Mouse (Mus musculus) ES-Bruce4 (cell line): Measurements from ENCODE around the gene Klb. TPM values are rescaled to one million over a fixed set of nuclear protein-coding genes. Genes with fewer than 3 reads are reported as not detected.
A peak's percentile ranks its signal among the peaks of the same experiment; 100 is the strongest.
"Not testable (repeated sequence)": the region's sequence is repeated elsewhere in the genome, so short reads cannot be mapped to it uniquely, and the experiment has no call there.

ENCODE experiments used
- H3K27ac ChIP-seq: 2 replicates; pipeline ENCODE4 v1.5.1; 2012; ENCODE audit warnings: low read length, inconsistent platforms; ENCODE audit not compliant: insufficient read depth
- H3K27me3 ChIP-seq: 2 replicates; pipeline ENCODE4 v1.6.1; 2012; ENCODE audit warnings: mild to moderate bottlenecking, low read length, inconsistent platforms; ENCODE audit not compliant: control insufficient read depth, poor library complexity, insufficient read depth, severe bottlenecking
- H3K36me3 ChIP-seq: 2 replicates; pipeline ENCODE4 v1.6.1; 2012; ENCODE audit warnings: inconsistent platforms, mild to moderate bottlenecking, low read length, moderate library complexity; ENCODE audit not compliant: control insufficient read depth, poor library complexity, insufficient read depth, severe bottlenecking
- H3K4me1 ChIP-seq: one replicate; pipeline ENCODE4 v1.8.1; 2011; ENCODE audit warnings: low read length; ENCODE audit not compliant: control insufficient read depth, insufficient read depth
- H3K4me3 ChIP-seq: 2 replicates; pipeline ENCODE4 v1.5.1; 2011; ENCODE audit warnings: low read depth, mild to moderate bottlenecking, low read length
- H3K9ac ChIP-seq: 2 replicates; pipeline ENCODE4 v1.6.1; 2012; ENCODE audit warnings: low read depth, mild to moderate bottlenecking, inconsistent platforms; ENCODE audit not compliant: poor library complexity, severe bottlenecking
- H3K9me3 ChIP-seq: replicated peaks from 2 replicates; pipeline ENCODE4 v1.6.1; 2012; ENCODE audit warnings: mild to moderate bottlenecking, low read length, inconsistent platforms; ENCODE audit not compliant: control insufficient read depth, poor library complexity, insufficient read depth, severe bottlenecking
- CTCF ChIP-seq: IDR thresholded peaks from one replicate; pipeline ENCODE4 v1.8.1; 2011; ENCODE audit warnings: low read depth, low read length
- EP300 ChIP-seq: IDR thresholded peaks from 2 replicates; pipeline ENCODE4 v1.6.1; 2011; ENCODE audit warnings: low read depth, low read length; ENCODE audit not compliant: insufficient read depth
- POLR2A ChIP-seq: IDR thresholded peaks from one replicate; pipeline ENCODE4 v1.8.1; 2011; ENCODE audit warnings: low read length; ENCODE audit not compliant: insufficient read depth
- polyA plus RNA-seq: library from polyadenylated mRNA; stranded (reverse); fragments of >200 nt; gene quantifications from 2 replicates; pipeline ENCODE4 v1.2.4, GENCODE M21; 2011; ENCODE audit warnings: low read depth; ENCODE audit not compliant: missing spikeins, insufficient read depth, insufficient read length

Klb gene
- not detected in 2 replicates for polyA plus RNA-seq

GRCm38 (mm10) chr5:65348168-65348567 is at the start of gene Klb:
Gene Klb (plus strand): TSS chr5:65348314.
- TF ChIP-seq POLR2A (no peak), CTCF (no peak), EP300 (no peak)

GRCm38 (mm10) chr5:65299623-65300022 is 48.5 kb upstream of the Klb start:
- not testable (repeated sequence) for H3K4me1 ChIP-seq, H3K27me3 ChIP-seq, H3K4me3 ChIP-seq, H3K9me3 ChIP-seq
- H3K27ac ChIP-seq: peak overlapping the region; percentile 90
- peak overlapping the region; percentile 42; the same call in 1 of the 2 replicates for H3K9ac ChIP-seq
- H3K36me3 ChIP-seq: peaks cover 17% of the 10 kb centered on the region

More at GRCm38 (mm10) chr5:65348168-65348567, at the start of gene Klb:
- H3K4me3 ChIP-seq: no peak within 1 kb of the TSS
- H3K27me3 ChIP-seq: no peaks in the 10 kb centered on the region; the same call in 1 of the 2 replicates
- H3K9ac ChIP-seq: no peak within 1 kb of the TSS
- H3K9me3 ChIP-seq: no peaks in the 10 kb centered on the region
- no peaks in the 10 kb centered on the region for H3K4me1 ChIP-seq
- H3K36me3 ChIP-seq: no peaks in the 10 kb centered on the region
- no peak within 1 kb of the TSS for H3K27ac ChIP-seq

- Histone ChIP-seq H3K36me3 (peaks cover 17% of the 10 kb centered on the region), H3K4me1 (no peaks in the 10 kb centered on the region), H3K27ac (peak overlapping the region; percentile 90), H3K27me3 (no peaks in the 10 kb centered on the region), H3K9ac (peak overlapping the region; percentile 42; the same call in 1 of the 2 replicates), H3K9me3 (no peaks in the 10 kb centered on the region), H3K4me3 (no peak overlapping the region)
- no peak for TF ChIP-seq CTCF
- TF ChIP-seq EP300: peak; percentile 80
These were observed 48.0 kb upstream of the Klb start for GRCm38 (mm10) chr5:65300121-65300520.

GRCm38 (mm10) chr5:65305516-65305915 is 42.6 kb upstream of the Klb start:
- Histone ChIP-seq H3K27ac (no peak overlapping the region), H3K9me3 (no peaks in the 10 kb centered on the region), H3K9ac (no peak overlapping the region)

GRCm38 (mm10) chr5:65308208-65308607 is 39.9 kb upstream of the Klb start:
- Histone ChIP-seq H3K9ac (no peak overlapping the region), H3K27me3 (no peaks in the 10 kb centered on the region), H3K4me1 (no peaks in the 10 kb centered on the region), H3K9me3 (no peaks in the 10 kb centered on the region), H3K4me3 (no peak overlapping the region), H3K27ac (no peak overlapping the region), H3K36me3 (peaks cover 34% of the 10 kb centered on the region)
- TF ChIP-seq EP300 (no peak), POLR2A (no peak), CTCF (no peak)

More at GRCm38 (mm10) chr5:65305516-65305915, 42.6 kb upstream of the Klb start:
- Histone ChIP-seq H3K27me3 (no peaks in the 10 kb centered on the region), H3K4me1 (no peaks in the 10 kb centered on the region), H3K36me3 (peaks cover 17% of the 10 kb centered on the region), H3K4me3 (no peak overlapping the region)
- TF ChIP-seq POLR2A (no peak), EP300 (no peak), CTCF (no peak)

GRCm38 (mm10) chr5:65308866-65309265 is 39.2 kb upstream of the Klb start:
- H3K36me3 ChIP-seq: peaks cover 34% of the 10 kb centered on the region
- H3K27ac ChIP-seq: no peak overlapping the region
- H3K9ac ChIP-seq: no peak overlapping the region
- H3K4me1 ChIP-seq: no peaks in the 10 kb centered on the region
- H3K4me3 ChIP-seq: no peak overlapping the region
- H3K27me3 ChIP-seq: no peaks in the 10 kb centered on the region
- TF ChIP-seq CTCF (no peak), POLR2A (no peak), EP300 (no peak)
- no peaks in the 10 kb centered on the region for H3K9me3 ChIP-seq
